Mouse (Mus musculus): ENCODE results near the gene Otx2. TPM values are rescaled to one million over a fixed set of nuclear protein-coding genes. Genes with fewer than 3 reads are reported as not detected.

Gene Otx2
- polyA plus RNA-seq (2011; ENCODE audit: insufficient read depth, insufficient read length, low read depth, missing spikeins) = 45.0 and 51.6 TPM in 2 replicates

DNA sequence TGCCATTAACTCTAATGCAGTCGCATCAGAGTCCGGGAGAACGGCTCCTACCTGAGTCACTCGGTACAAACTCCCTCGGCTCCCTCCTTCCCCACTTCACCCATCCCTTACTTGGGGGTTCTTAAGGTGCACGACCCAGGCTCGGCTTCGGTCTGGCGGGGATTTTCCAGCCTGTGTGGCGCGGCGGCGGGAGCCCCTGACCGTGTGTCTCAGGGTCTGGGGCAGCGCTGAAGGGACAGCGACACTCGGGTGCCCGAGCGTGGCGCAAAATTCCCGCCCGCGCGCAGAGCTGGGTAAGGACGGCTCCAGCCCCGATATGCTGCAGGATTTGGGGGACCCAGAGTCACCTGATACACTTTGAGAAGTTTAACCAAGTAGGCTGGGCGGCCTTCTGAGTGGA, at the start of gene Otx2:
Gene Otx2 (minus strand): TSS at position 279 of the 400 bp plus-strand sequence.
- H3K36me3 ChIP-seq (ENCODE audit: control insufficient read depth, insufficient read depth, low read length, poor library complexity, severe bottlenecking) = no peaks in the 10 kb centered on the region
- peak within 1 kb of the TSS; percentile 0; the same call in 1 of the 2 replicates for H3K9ac ChIP-seq (ENCODE audit: low read depth, poor library complexity, severe bottlenecking)
- TF ChIP-seq EP300 (IDR thresholded peaks at IDR 0.05; ENCODE audit: insufficient read depth, low read depth, low read length) (no peak), CTCF (IDR thresholded peaks at IDR 0.05; ENCODE audit: low read depth, low read length) (no peak), POLR2A (IDR thresholded peaks at IDR 0.05; ENCODE audit: insufficient read depth, low read length) (no peak)
- H3K4me3 ChIP-seq (ENCODE audit: low read depth, low read length) = peak within 1 kb of the TSS; percentile 57
- no peak within 1 kb of the TSS for H3K27ac ChIP-seq (ENCODE audit: insufficient read depth, low read length)
- H3K9me3 ChIP-seq (replicated peaks; ENCODE audit: control insufficient read depth, insufficient read depth, low read length, poor library complexity, severe bottlenecking) = no peaks in the 10 kb centered on the region
- peaks cover 21% of the 10 kb centered on the region for H3K27me3 ChIP-seq (ENCODE audit: control insufficient read depth, insufficient read depth, low read length, poor library complexity, severe bottlenecking)
- no peaks in the 10 kb centered on the region for H3K4me1 ChIP-seq (ENCODE audit: control insufficient read depth, insufficient read depth, low read length)

DNA sequence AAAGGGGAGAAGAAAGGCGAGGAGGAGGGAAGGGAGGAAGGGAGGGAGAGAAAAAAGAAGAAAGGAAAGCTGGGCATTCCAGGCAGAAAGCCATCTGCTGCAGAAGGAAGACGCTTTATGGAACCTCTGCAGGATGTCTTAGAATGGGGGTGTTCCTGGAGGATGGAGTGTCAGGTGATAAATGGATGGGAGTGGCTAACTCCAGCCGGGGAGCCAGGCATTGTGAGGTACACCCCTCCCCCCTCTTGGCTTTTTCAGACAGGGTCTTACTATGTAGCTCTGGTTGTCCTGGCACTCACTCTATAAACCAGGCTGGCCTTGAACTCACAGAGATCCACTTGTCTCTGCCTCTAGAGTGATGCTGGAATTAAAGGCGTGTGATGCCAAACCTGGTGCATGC, 49.1 kb upstream of the Otx2 start:
- H3K27me3 ChIP-seq (ENCODE audit: control insufficient read depth, insufficient read depth, low read length, poor library complexity, severe bottlenecking) = no peaks in the 10 kb centered on the region
- H3K4me3 ChIP-seq (ENCODE audit: low read depth, low read length) = no peak overlapping the region
- TF ChIP-seq CTCF (IDR thresholded peaks at IDR 0.05; ENCODE audit: low read depth, low read length) (no peak), EP300 (IDR thresholded peaks at IDR 0.05; ENCODE audit: insufficient read depth, low read depth, low read length) (peak; percentile 74; the same call in 1 of the 2 replicates)
- no peaks in the 10 kb centered on the region for H3K36me3 ChIP-seq (ENCODE audit: control insufficient read depth, insufficient read depth, low read length, poor library complexity, severe bottlenecking)
- H3K4me1 ChIP-seq (ENCODE audit: control insufficient read depth, insufficient read depth, low read length) = no peaks in the 10 kb centered on the region
- no peak overlapping the region for H3K9ac ChIP-seq (ENCODE audit: low read depth, poor library complexity, severe bottlenecking)
- H3K27ac ChIP-seq (ENCODE audit: insufficient read depth, low read length) = no peak overlapping the region
- no peaks in the 10 kb centered on the region for H3K9me3 ChIP-seq (replicated peaks; ENCODE audit: control insufficient read depth, insufficient read depth, low read length, poor library complexity, severe bottlenecking)

DNA sequence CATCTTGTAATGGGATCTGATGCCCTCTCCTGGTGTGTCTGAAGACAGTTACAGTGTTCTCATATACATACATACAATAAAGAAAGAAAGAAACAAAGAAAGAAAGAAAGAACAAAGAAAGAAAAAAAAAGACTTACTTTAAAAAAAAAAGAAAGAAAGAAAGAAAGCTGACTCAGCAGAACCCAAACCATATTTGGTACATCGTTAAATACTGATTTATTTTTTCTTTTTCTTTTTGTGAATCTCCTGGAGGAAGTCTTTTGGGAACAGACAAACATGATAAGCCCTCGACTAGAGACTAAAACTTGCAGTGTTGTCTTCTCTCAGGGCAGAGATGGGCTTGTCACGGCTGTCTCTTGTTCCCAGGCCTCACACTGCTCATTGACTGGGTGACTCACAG, 45.7 kb upstream of the Otx2 start:
- H3K27me3 ChIP-seq (ENCODE audit: control insufficient read depth, insufficient read depth, low read length, poor library complexity, severe bottlenecking) = no peaks in the 10 kb centered on the region
- H3K9me3 ChIP-seq (replicated peaks; ENCODE audit: control insufficient read depth, insufficient read depth, low read length, poor library complexity, severe bottlenecking) = no peaks in the 10 kb centered on the region
- H3K4me3 ChIP-seq (ENCODE audit: low read depth, low read length) = no peak overlapping the region
- H3K36me3 ChIP-seq (ENCODE audit: control insufficient read depth, insufficient read depth, low read length, poor library complexity, severe bottlenecking) = no peaks in the 10 kb centered on the region
- no peak overlapping the region for H3K9ac ChIP-seq (ENCODE audit: low read depth, poor library complexity, severe bottlenecking)
- no peak overlapping the region for H3K27ac ChIP-seq (ENCODE audit: insufficient read depth, low read length)
- no peak for TF ChIP-seq EP300 (IDR thresholded peaks at IDR 0.05; ENCODE audit: insufficient read depth, low read depth, low read length)
- TF ChIP-seq POLR2A (IDR thresholded peaks at IDR 0.05; ENCODE audit: insufficient read depth, low read length) = no peak
- TF ChIP-seq CTCF (IDR thresholded peaks at IDR 0.05; ENCODE audit: low read depth, low read length) = no peak
- no peaks in the 10 kb centered on the region for H3K4me1 ChIP-seq (ENCODE audit: control insufficient read depth, insufficient read depth, low read length)

- Histone ChIP-seq H3K36me3 (ENCODE audit: control insufficient read depth, insufficient read depth, low read length, poor library complexity, severe bottlenecking) (no peaks in the 10 kb centered on the region), H3K9me3 (replicated peaks; ENCODE audit: control insufficient read depth, insufficient read depth, low read length, poor library complexity, severe bottlenecking) (no peaks in the 10 kb centered on the region), H3K4me3 (ENCODE audit: low read depth, low read length) (no peak overlapping the region), H3K4me1 (ENCODE audit: control insufficient read depth, insufficient read depth, low read length) (no peaks in the 10 kb centered on the region), H3K27ac (ENCODE audit: insufficient read depth, low read length) (no peak overlapping the region), H3K27me3 (ENCODE audit: control insufficient read depth, insufficient read depth, low read length, poor library complexity, severe bottlenecking) (no peaks in the 10 kb centered on the region), H3K9ac (ENCODE audit: low read depth, poor library complexity, severe bottlenecking) (no peak overlapping the region)
- no peak for TF ChIP-seq POLR2A (IDR thresholded peaks at IDR 0.05; ENCODE audit: insufficient read depth, low read length)
- no peak for TF ChIP-seq CTCF (IDR thresholded peaks at IDR 0.05; ENCODE audit: low read depth, low read length)
- 0 out of 2 replicates have a peak, but pooled peaks have one; percentile 18 for TF ChIP-seq EP300 (IDR thresholded peaks at IDR 0.05; ENCODE audit: insufficient read depth, low read depth, low read length)
These were observed 44.1 kb upstream of the Otx2 start for GRCm38 (mm10) chr14:48717632-48718279.

DNA sequence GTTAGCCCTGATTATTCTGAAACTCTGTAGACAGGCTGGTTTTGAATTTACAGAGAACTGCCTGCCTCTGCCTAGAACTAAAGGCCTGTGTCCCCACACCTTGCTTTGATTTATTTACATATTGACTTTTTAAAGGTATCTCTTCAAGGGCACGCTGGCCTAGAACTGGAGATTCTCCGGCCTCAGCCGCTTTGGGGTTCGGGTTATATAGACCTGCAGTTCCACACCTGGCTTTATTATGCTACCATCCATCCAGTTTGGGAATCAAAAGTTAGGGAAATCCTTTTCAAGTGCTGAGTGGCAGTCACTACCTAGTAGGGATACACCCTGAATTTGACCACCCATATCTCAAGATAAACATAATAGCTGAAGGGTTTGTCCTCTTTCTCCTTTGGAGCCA, 42.8 kb upstream of the Otx2 start:
- Histone ChIP-seq H3K9ac (ENCODE audit: low read depth, poor library complexity, severe bottlenecking) (no peak overlapping the region), H3K27ac (ENCODE audit: insufficient read depth, low read length) (peak overlapping the region; percentile 7; the same call in 1 of the 2 replicates), H3K4me3 (ENCODE audit: low read depth, low read length) (no peak overlapping the region), H3K9me3 (replicated peaks; ENCODE audit: control insufficient read depth, insufficient read depth, low read length, poor library complexity, severe bottlenecking) (no peaks in the 10 kb centered on the region), H3K36me3 (ENCODE audit: control insufficient read depth, insufficient read depth, low read length, poor library complexity, severe bottlenecking) (no peaks in the 10 kb centered on the region), H3K27me3 (ENCODE audit: control insufficient read depth, insufficient read depth, low read length, poor library complexity, severe bottlenecking) (peaks cover 2% of the 10 kb centered on the region; the same call in 1 of the 2 replicates), H3K4me1 (ENCODE audit: control insufficient read depth, insufficient read depth, low read length) (no peaks in the 10 kb centered on the region)
- TF ChIP-seq CTCF (IDR thresholded peaks at IDR 0.05; ENCODE audit: low read depth, low read length) (no peak), EP300 (IDR thresholded peaks at IDR 0.05; ENCODE audit: insufficient read depth, low read depth, low read length) (peak; percentile 83), POLR2A (IDR thresholded peaks at IDR 0.05; ENCODE audit: insufficient read depth, low read length) (no peak)

DNA sequence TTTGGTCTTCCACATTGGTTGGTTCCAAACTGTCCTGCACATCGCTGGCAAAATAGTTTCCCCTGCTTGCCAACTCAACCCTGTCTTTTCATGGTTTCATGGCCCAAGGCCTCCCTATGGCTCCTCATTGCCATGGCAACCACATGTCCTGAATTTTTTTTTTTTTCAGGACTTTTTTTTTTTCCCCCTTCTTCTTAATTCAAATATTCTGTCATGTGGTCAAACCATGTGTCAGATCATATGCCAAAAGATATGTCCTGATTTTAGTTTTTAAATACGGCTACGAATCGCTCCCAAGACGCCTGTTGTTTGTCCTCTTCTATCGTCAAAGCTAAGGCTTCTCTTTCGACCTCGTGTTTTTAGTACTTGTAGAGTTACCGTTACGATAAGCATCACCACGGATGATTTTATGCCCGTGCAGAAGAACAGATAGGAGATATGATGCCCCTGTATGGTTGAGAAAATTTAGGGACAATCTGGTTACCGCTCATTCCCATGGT, 37.3 kb upstream of the Otx2 start:
- no peak overlapping the region for H3K4me3 ChIP-seq (ENCODE audit: low read depth, low read length)
- peaks cover 4% of the 10 kb centered on the region for H3K27me3 ChIP-seq (ENCODE audit: control insufficient read depth, insufficient read depth, low read length, poor library complexity, severe bottlenecking)
- no peak for TF ChIP-seq CTCF (IDR thresholded peaks at IDR 0.05; ENCODE audit: low read depth, low read length)
- TF ChIP-seq EP300 (IDR thresholded peaks at IDR 0.05; ENCODE audit: insufficient read depth, low read depth, low read length) = no peak
- TF ChIP-seq POLR2A (IDR thresholded peaks at IDR 0.05; ENCODE audit: insufficient read depth, low read length) = no peak
- no peak overlapping the region for H3K27ac ChIP-seq (ENCODE audit: insufficient read depth, low read length)
- no peak overlapping the region for H3K9ac ChIP-seq (ENCODE audit: low read depth, poor library complexity, severe bottlenecking)
- H3K36me3 ChIP-seq (ENCODE audit: control insufficient read depth, insufficient read depth, low read length, poor library complexity, severe bottlenecking) = no peaks in the 10 kb centered on the region
- H3K9me3 ChIP-seq (replicated peaks; ENCODE audit: control insufficient read depth, insufficient read depth, low read length, poor library complexity, severe bottlenecking) = no peaks in the 10 kb centered on the region
- H3K4me1 ChIP-seq (ENCODE audit: control insufficient read depth, insufficient read depth, low read length) = peaks cover 3% of the 10 kb centered on the region
